Mouse (Mus musculus): ENCODE data around the gene Naif1.
A peak's percentile ranks its signal among the peaks of the same experiment; 100 is the strongest.
"Not testable (repeated sequence)": the region's sequence is repeated elsewhere in the genome, so short reads cannot be mapped to it uniquely, and the experiment has no call there.

Gene Naif1

DNA sequence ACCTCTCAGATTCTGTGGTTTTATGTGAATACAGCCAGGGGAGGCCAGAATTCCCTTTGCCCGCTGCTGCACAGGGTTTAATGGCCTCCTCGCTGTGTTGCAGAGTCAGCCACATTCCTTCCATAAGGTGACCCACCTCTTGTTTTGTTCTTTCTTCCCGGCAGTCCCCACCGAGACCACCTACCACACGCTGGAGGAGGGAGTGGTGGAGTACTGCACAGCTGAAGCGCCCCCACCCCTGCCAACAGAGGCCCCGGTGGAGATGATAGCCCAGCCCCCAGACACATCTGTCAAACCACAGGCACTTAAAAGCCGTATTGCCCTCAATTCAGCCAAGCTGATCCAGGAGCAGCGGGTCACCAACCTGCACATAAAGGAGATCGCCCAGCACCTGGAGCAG, 4.4 kb downstream of the Naif1 start:
- Histone ChIP-seq H3K27me3 (ENCODE audit: insufficient read depth, low read length) (peaks cover 13% of the 10 kb centered on the region), H3K9me3 (ENCODE audit: low read length) (no peaks in the 10 kb centered on the region), H3K36me3 (ENCODE audit: insufficient read depth, low read length) (peaks cover 24% of the 10 kb centered on the region), H3K4me3 (replicated peaks; ENCODE audit: low read length) (peak overlapping the region; percentile 77), H3K4me1 (replicated peaks; ENCODE audit: low read depth, low read length) (peaks cover 65% of the 10 kb centered on the region)
- TF ChIP-seq CTCF (conservative IDR thresholded peaks at IDR 0.05; ENCODE audit: low read length) (no peak), NANOG (IDR thresholded peaks at IDR 0.05; ENCODE audit: borderline replicate concordance, low read length) (peak; percentile 14; the same call in 1 of the 2 replicates), POU5F1 (IDR thresholded peaks at IDR 0.05; ENCODE audit: borderline replicate concordance, low read length) (no peak)

DNA sequence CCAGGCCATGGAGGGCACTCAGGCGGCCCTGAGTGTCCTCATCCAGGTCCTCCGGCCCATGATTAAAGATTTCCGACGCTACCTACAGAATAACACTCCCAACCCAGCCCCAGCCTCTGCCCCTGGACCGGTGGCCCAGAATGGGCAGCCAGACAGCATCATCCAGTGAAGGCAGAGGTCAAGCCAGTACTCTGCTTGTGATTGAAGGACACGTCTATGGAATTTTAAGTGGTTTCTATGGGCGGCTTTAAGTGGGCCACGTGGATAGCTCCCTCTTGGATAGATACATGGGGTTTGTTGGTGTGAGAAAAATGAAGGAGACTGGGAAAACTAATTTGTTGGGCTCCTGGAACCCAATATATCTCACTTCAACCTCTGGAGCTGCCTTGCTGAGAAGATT, 4.8 kb downstream of the Naif1 start:
- Histone ChIP-seq H3K27me3 (ENCODE audit: insufficient read depth, low read length) (peaks cover 8% of the 10 kb centered on the region), H3K36me3 (ENCODE audit: insufficient read depth, low read length) (peaks cover 24% of the 10 kb centered on the region), H3K4me1 (replicated peaks; ENCODE audit: low read depth, low read length) (peaks cover 61% of the 10 kb centered on the region), H3K4me3 (replicated peaks; ENCODE audit: low read length) (peak overlapping the region; percentile 77), H3K9me3 (ENCODE audit: low read length) (no peaks in the 10 kb centered on the region)
- TF ChIP-seq NANOG (IDR thresholded peaks at IDR 0.05; ENCODE audit: borderline replicate concordance, low read length) = peak; percentile 2; the same call in 1 of the 2 replicates
- TF ChIP-seq POU5F1 (IDR thresholded peaks at IDR 0.05; ENCODE audit: borderline replicate concordance, low read length) = no peak

DNA sequence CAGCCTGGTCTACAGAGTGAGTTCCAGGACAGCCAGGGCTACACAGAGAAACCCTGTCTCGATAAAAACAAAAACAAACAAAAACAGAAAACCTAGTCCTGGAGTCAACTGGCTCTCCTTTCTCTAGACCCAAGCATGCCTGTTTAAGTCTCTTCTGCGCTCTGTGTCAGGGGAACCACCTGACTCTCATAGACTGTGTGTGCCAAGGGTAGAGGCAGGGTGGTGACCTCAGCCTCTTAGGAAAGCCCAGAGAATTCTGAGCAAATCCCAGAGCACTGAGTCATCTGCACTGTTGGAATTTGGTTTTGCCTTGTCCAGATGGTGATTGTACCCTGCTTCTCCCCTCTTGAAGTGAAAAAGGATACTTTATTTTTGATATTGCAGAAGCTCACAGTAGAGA, 8.0 kb downstream of the Naif1 start:
- H3K27me3 ChIP-seq (ENCODE audit: insufficient read depth, low read length) = no peaks in the 10 kb centered on the region
- H3K9me3 ChIP-seq (ENCODE audit: low read length) = peaks cover 6% of the 10 kb centered on the region; the same call in 1 of the 2 replicates
- no peak overlapping the region for H3K4me3 ChIP-seq (replicated peaks; ENCODE audit: low read length)
- no peak for TF ChIP-seq NANOG (IDR thresholded peaks at IDR 0.05; ENCODE audit: borderline replicate concordance, low read length)
- TF ChIP-seq POU5F1 (IDR thresholded peaks at IDR 0.05; ENCODE audit: borderline replicate concordance, low read length) = no peak
- TF ChIP-seq CTCF (conservative IDR thresholded peaks at IDR 0.05; ENCODE audit: low read length) = no peak
- peaks cover 42% of the 10 kb centered on the region for H3K4me1 ChIP-seq (replicated peaks; ENCODE audit: low read depth, low read length)
- peaks cover 24% of the 10 kb centered on the region for H3K36me3 ChIP-seq (ENCODE audit: insufficient read depth, low read length)

DNA sequence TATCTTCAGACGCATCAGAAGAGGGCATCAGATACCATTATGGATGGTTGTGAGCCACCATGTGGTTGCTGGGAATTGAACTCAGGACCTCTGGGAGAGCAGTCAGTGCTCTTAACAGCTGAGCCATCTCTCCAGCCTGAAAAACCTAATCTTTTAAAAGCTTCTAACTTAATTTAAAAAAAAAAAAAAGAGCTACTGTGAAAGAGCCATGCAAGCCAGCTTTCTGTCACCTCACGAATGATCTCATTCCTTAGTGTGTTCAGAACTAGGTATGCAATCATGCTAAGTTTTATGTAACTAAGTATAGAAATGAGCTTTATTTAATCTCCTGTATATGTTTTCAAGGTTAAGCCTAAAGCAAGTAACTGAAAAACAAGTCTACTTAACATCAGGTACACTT, 9.4 kb downstream of the Naif1 start:
- Histone ChIP-seq H3K9me3 (ENCODE audit: low read length) (peaks cover 6% of the 10 kb centered on the region; the same call in 1 of the 2 replicates), H3K4me1 (replicated peaks; ENCODE audit: low read depth, low read length) (peaks cover 28% of the 10 kb centered on the region), H3K36me3 (ENCODE audit: insufficient read depth, low read length) (peaks cover 24% of the 10 kb centered on the region), H3K27me3 (ENCODE audit: insufficient read depth, low read length) (no peaks in the 10 kb centered on the region), H3K4me3 (replicated peaks; ENCODE audit: low read length) (no peak overlapping the region)
- no peak for TF ChIP-seq CTCF (conservative IDR thresholded peaks at IDR 0.05; ENCODE audit: low read length)
- TF ChIP-seq NANOG (IDR thresholded peaks at IDR 0.05; ENCODE audit: borderline replicate concordance, low read length) = no peak
- TF ChIP-seq POU5F1 (IDR thresholded peaks at IDR 0.05; ENCODE audit: borderline replicate concordance, low read length) = no peak

DNA sequence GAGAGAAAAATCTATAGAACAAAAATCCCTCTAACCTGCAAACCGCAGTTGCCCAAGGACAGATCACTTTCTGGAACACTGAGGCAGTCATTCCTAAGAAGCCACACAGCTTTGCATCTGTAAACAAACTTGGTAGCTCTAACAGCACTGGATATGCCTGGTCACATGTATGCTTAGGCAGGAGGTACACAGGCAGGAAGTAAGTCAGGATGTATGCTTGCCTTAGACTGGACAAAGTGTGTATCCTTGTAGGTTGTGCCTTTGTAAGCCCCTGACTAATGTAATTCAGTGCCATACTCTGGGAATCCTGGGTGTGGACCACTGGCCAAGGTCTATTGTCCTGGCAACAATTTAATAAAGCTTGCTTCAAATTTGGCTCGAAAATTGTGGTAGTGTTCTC, 13.5 kb downstream of the Naif1 start:
- no peaks in the 10 kb centered on the region for H3K27me3 ChIP-seq (ENCODE audit: insufficient read depth, low read length)
- TF ChIP-seq CTCF (conservative IDR thresholded peaks at IDR 0.05; ENCODE audit: low read length) (no peak), POU5F1 (IDR thresholded peaks at IDR 0.05; ENCODE audit: borderline replicate concordance, low read length) (no peak), NANOG (IDR thresholded peaks at IDR 0.05; ENCODE audit: borderline replicate concordance, low read length) (no peak)
- H3K9me3 ChIP-seq (ENCODE audit: low read length) = peaks cover 6% of the 10 kb centered on the region; the same call in 1 of the 2 replicates
- H3K36me3 ChIP-seq (ENCODE audit: insufficient read depth, low read length) = no peaks in the 10 kb centered on the region
- no peak overlapping the region for H3K4me3 ChIP-seq (replicated peaks; ENCODE audit: low read length)
- no peaks in the 10 kb centered on the region for H3K4me1 ChIP-seq (replicated peaks; ENCODE audit: low read depth, low read length)

DNA sequence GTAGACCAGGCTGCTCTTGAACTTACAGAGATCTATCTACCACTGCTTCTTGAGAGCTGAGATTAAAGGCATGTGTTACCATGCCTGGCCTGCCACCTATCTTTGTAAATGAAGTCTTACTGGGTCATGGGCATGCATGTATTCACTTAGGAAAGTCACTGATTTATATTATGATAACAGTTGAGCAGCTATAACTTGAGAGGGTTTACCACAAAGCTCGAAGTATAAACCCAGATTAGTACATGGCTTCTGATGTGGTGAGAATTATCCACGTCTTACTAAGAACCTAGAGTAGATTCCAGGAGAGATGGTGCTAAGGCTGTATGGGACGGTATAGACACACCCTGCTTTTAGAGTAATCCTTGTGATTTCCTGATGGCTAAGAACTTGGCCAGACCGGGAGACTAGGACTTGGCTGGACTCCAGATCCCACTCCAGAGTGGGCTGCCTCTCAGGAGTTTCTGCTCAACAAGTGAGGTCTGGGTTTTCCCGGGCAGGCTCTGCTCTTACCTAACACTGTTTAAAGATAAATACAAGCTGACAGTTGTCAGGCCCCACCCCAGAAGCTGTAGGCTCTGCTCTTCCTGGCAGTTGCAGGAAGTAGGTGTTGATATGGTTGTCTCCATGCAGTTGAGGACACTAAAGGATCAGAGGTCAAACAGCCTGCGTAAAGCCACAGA, 14.1 kb downstream of the Naif1 start:
- Histone ChIP-seq H3K9me3 (ENCODE audit: low read length) (peaks cover 6% of the 10 kb centered on the region; the same call in 1 of the 2 replicates), H3K27me3 (ENCODE audit: insufficient read depth, low read length) (no peaks in the 10 kb centered on the region), H3K36me3 (ENCODE audit: insufficient read depth, low read length) (no peaks in the 10 kb centered on the region), H3K4me1 (replicated peaks; ENCODE audit: low read depth, low read length) (no peaks in the 10 kb centered on the region), H3K4me3 (replicated peaks; ENCODE audit: low read length) (no peak overlapping the region)
- TF ChIP-seq POU5F1 (IDR thresholded peaks at IDR 0.05; ENCODE audit: borderline replicate concordance, low read length) (no peak), CTCF (conservative IDR thresholded peaks at IDR 0.05; ENCODE audit: low read length) (no peak), NANOG (IDR thresholded peaks at IDR 0.05; ENCODE audit: borderline replicate concordance, low read length) (no peak)

DNA sequence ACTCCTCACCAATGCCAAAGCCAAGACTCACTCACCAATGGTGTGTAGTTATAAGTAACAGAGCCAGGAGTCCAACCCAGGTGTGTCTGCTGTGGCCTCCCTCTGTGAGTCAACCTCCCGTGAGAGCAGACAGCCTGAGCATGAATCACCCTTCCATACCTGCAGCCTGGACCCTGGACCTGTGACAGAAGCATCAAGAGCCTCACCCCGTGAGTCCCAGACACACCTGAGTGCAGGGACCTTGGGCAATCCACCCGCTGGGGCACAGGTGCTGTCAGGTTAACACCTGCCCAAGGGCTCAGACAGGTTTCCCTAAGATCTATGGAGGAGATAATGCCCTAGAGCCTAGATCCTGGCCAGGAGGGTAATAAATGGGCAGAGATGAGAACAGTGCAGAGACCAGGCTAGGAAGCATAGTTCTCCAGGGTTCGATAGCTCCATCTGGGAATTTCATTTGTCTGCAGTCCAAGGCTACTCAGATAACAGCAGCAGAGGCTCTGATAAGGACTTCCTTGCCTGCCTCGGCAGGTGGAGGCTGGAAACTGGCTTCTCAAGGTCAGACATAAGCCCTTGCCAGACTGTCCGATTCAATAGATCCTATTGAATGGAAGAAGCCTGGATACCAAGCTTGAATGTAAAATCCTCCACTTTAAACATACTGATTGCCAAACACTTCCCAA, 20.9 kb downstream of the Naif1 start:
- H3K4me3 ChIP-seq (replicated peaks; ENCODE audit: low read length) = no peak overlapping the region
- peaks cover 26% of the 10 kb centered on the region for H3K9me3 ChIP-seq (ENCODE audit: low read length)
- TF ChIP-seq CTCF (conservative IDR thresholded peaks at IDR 0.05; ENCODE audit: low read length) (no peak), POU5F1 (IDR thresholded peaks at IDR 0.05; ENCODE audit: borderline replicate concordance, low read length) (no peak), NANOG (IDR thresholded peaks at IDR 0.05; ENCODE audit: borderline replicate concordance, low read length) (no peak)
- no peaks in the 10 kb centered on the region for H3K4me1 ChIP-seq (replicated peaks; ENCODE audit: low read depth, low read length)
- H3K27me3 ChIP-seq (ENCODE audit: insufficient read depth, low read length) = no peaks in the 10 kb centered on the region
- H3K36me3 ChIP-seq (ENCODE audit: insufficient read depth, low read length) = no peaks in the 10 kb centered on the region

DNA sequence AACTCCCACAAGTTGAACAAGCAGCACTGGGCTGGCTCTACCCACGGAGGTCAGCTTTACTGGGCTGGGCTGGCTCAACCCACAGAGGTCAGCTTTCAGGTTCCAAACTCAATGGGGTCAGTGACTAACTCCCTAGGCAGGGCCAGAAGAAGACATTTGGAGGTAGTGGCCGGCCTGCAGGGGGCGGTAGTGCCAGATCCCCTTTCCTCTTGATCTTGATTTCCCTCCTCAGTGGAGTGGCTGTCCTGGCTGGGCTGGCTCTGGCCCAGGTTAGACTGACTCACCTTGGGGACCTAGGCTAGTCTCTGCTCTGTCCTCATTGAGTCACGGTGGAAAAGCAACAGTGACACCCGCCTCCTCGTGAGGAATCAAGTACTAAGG, 21.4 kb downstream of the Naif1 start:
- no peaks in the 10 kb centered on the region for H3K27me3 ChIP-seq (ENCODE audit: insufficient read depth, low read length)
- 0 out of 2 replicates have a peak, but pooled peaks have one; percentile 1 for TF ChIP-seq CTCF (conservative IDR thresholded peaks at IDR 0.05; ENCODE audit: low read length)
- TF ChIP-seq POU5F1 (IDR thresholded peaks at IDR 0.05; ENCODE audit: borderline replicate concordance, low read length) = no peak
- no peaks in the 10 kb centered on the region for H3K4me1 ChIP-seq (replicated peaks; ENCODE audit: low read depth, low read length)
- no peaks in the 10 kb centered on the region for H3K36me3 ChIP-seq (ENCODE audit: insufficient read depth, low read length)
- peaks cover 26% of the 10 kb centered on the region for H3K9me3 ChIP-seq (ENCODE audit: low read length)
- no peak overlapping the region for H3K4me3 ChIP-seq (replicated peaks; ENCODE audit: low read length)

DNA sequence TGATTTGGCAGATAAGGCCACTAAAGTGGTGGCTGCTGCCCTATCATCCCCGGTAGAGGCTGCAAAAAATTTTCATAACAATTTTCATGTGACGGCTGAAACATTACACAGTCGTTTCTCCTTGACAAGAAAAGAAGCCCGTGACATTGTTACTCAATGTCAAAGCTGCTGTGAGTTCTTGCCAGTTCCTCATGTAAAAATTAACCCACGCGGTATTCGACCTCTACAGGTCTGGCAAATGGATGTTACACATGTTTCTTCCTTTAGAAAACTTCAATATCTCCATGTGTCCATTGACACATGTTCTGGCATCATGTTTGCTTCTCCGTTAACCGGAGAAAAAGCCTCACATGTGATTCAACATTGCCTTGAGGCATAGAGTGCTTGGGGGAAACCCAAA, 25.1 kb downstream of the Naif1 start:
- H3K4me3 ChIP-seq (replicated peaks; ENCODE audit: low read length); H3K4me1 ChIP-seq (replicated peaks; ENCODE audit: low read depth, low read length); H3K36me3 ChIP-seq (ENCODE audit: insufficient read depth, low read length); H3K27me3 ChIP-seq (ENCODE audit: insufficient read depth, low read length): not testable (repeated sequence)
- H3K9me3 ChIP-seq (ENCODE audit: low read length) = peaks cover 54% of the 10 kb centered on the region

Data from E14TG2a.4 (cell line).